Mouse (Mus musculus): Measurements from ENCODE around the gene Adamts20.

DNA sequence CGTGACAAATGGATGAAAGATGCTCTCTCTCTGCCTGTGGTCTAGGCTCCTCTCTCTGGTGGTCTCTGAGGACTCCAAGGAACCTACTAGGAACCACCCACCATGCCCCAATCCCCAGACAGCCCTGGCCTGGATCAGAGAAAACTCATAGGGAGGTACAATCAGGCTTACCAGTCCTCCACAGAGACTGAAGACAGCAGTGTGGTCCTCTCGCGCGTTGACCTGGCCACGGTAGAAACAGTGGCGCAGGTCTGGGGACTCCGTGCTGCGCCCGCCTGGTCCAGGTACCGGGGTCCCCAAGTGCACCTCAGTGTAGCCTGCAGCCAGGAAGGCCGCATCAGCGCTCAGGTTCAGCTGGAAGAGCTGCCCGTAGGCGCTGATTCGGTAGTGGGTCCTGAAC lies 62.2 kb downstream of the Adamts20 start:
- no peak for TF ChIP-seq POLR2A (IDR thresholded peaks at IDR 0.05; ENCODE audit: insufficient read length, low read depth)
- TF ChIP-seq SRF (IDR thresholded peaks at IDR 0.05; ENCODE audit: control insufficient read depth, insufficient read length, low read depth), result no peak
- no peak for TF ChIP-seq TCF12 (IDR thresholded peaks at IDR 0.05; ENCODE audit: insufficient read depth, poor library complexity, severe bottlenecking)
- no peak for TF ChIP-seq USF1 (IDR thresholded peaks at IDR 0.05; ENCODE audit: low read depth)
- TF ChIP-seq MAX (IDR thresholded peaks at IDR 0.05; ENCODE audit: low read depth), result no peak
- TF ChIP-seq CEBPB (IDR thresholded peaks at IDR 0.05; ENCODE audit: insufficient read depth, poor library complexity, severe bottlenecking), result no peak
- no peak for TF ChIP-seq E2F4 (IDR thresholded peaks at IDR 0.05; ENCODE audit: insufficient read depth)
- no peak for TF ChIP-seq MYOD1 (IDR thresholded peaks at IDR 0.05; ENCODE audit: control insufficient read depth in 1 of 3, insufficient read length in 2 of 3, low read depth in 2 of 3)
- no peak for TF ChIP-seq POLR2AphosphoS2 (IDR thresholded peaks at IDR 0.05; ENCODE audit: insufficient read length, low read depth)
- no peak for TF ChIP-seq TCF3 (IDR thresholded peaks at IDR 0.05; ENCODE audit: insufficient read length, low read depth)
- TF ChIP-seq MYOG (IDR thresholded peaks at IDR 0.05; ENCODE audit: control insufficient read depth in 1 of 3, insufficient read depth in 1 of 3, insufficient read length in 2 of 3, low read depth in 2 of 3), result no peak
